Mouse (Mus musculus) heart, adult 8-10 months (tissue): Measurements from ENCODE around the gene Rnf123. TPM values are rescaled to one million over a fixed set of nuclear protein-coding genes. Genes with fewer than 3 reads are reported as not detected.

Source experiments
- DNase-seq: peaks from one replicate; pipeline ENCODE4 v3.0.0; 2022; ENCODE audit warnings: low spot score
- total RNA-seq, 4 experiments: library from RNA; stranded (reverse); gene quantifications; 2 replicates each; pipeline ENCODE4 v1.2.4; 2022

Gene Rnf123
- 100 to 1,000 TPM; 103 to 132 (median 110) TPM for total RNA-seq

- DNase-seq = no peak
Observed at GRCm38 (mm10) chr9:108082988-108083431, at the start of gene Rnf123. Gene Rnf123, minus strand, starts transcription at chr9:108083346.

GRCm38 (mm10) chr9:108132373-108132772 lies 49.2 kb upstream of the Rnf123 start:
- no peak for DNase-seq

- no peak for DNase-seq
Observed at GRCm38 (mm10) chr9:108131502-108131901, 48.4 kb upstream of the Rnf123 start.

- DNase-seq = no peak
Observed at GRCm38 (mm10) chr9:108129042-108129948, 46.1 kb upstream of the Rnf123 start.

GRCm38 (mm10) chr9:108128248-108128647 lies 45.1 kb upstream of the Rnf123 start:
- no peak for DNase-seq

GRCm38 (mm10) chr9:108126436-108127180 lies 43.5 kb upstream of the Rnf123 start:
- no peak for DNase-seq

- DNase-seq = no peak
Observed at GRCm38 (mm10) chr9:108125731-108126130, 42.6 kb upstream of the Rnf123 start.

GRCm38 (mm10) chr9:108123916-108124315 lies 40.8 kb upstream of the Rnf123 start:
- DNase-seq = no peak

GRCm38 (mm10) chr9:108121170-108121969 lies 38.2 kb upstream of the Rnf123 start:
- no peak for DNase-seq

- DNase-seq = no peak
Observed at GRCm38 (mm10) chr9:108120671-108121070, 37.5 kb upstream of the Rnf123 start.

- no peak for DNase-seq
Observed at GRCm38 (mm10) chr9:108119891-108120411, 36.8 kb upstream of the Rnf123 start.

- DNase-seq = no peak
Observed at GRCm38 (mm10) chr9:108117143-108117542, 34.0 kb upstream of the Rnf123 start.

- no peak for DNase-seq
Observed at GRCm38 (mm10) chr9:108115290-108116077, 32.3 kb upstream of the Rnf123 start.

GRCm38 (mm10) chr9:108112719-108113340 lies 29.7 kb upstream of the Rnf123 start:
- DNase-seq = peak; percentile 19

- no peak for DNase-seq
Observed at GRCm38 (mm10) chr9:108111593-108112121, 28.5 kb upstream of the Rnf123 start.

- DNase-seq = no peak
Observed at GRCm38 (mm10) chr9:108111101-108111592, 28.0 kb upstream of the Rnf123 start.

- DNase-seq = no peak
Observed at GRCm38 (mm10) chr9:108110160-108110559, 27.0 kb upstream of the Rnf123 start.

GRCm38 (mm10) chr9:108107867-108108266 lies 24.7 kb upstream of the Rnf123 start:
- DNase-seq = no peak

GRCm38 (mm10) chr9:108106090-108106489 lies 22.9 kb upstream of the Rnf123 start:
- no peak for DNase-seq

- DNase-seq = no peak
Observed at GRCm38 (mm10) chr9:108105549-108105863, 22.4 kb upstream of the Rnf123 start.
